Mouse (Mus musculus) heart, embryonic 16.5 days (tissue): ENCODE data around the gene Alb. TPM values are rescaled to one million over a fixed set of nuclear protein-coding genes. Genes with fewer than 3 reads are reported as not detected.

ENCODE experiments used
- polyA plus RNA-seq: library from polyadenylated mRNA; unstranded; fragments of >200 nt; fragmentation: Nextera tagmentation; extraction: Ambion mirVana; gene quantifications from 2 replicates; pipeline ENCODE4 v1.2.1, GENCODE M21; 2015

The Alb gene
- polyA plus RNA-seq, 1 experiment from 2014 or later, result 5.7 TPM

Other genes with a start within 250 kb of the Alb start
- gene Cox18, start 236.9 kb upstream of the Alb start, polyA plus RNA-seq, result 26.7 and 28.5 TPM in 2 replicates
- gene Ankrd17, start 94.3 kb upstream of the Alb start, polyA plus RNA-seq, result 15.7 and 15.8 TPM in 2 replicates
- 2.2 and 3.4 TPM in 2 replicates for gene Gm9958, start 93.7 kb upstream of the Alb start, polyA plus RNA-seq
- 11.0 and 11.5 TPM in 2 replicates for gene Afp, start 29.8 kb downstream of the Alb start, polyA plus RNA-seq
- gene Afm, start 58.0 kb downstream of the Alb start, polyA plus RNA-seq, result 0.09 TPM in 2 replicates
- gene 5830473C10Rik, start 100.2 kb downstream of the Alb start, polyA plus RNA-seq, result not detected in 2 replicates
- gene Rassf6, start 179.8 kb downstream of the Alb start, polyA plus RNA-seq, result 0.62 and 1.6 TPM in 2 replicates